Mouse (Mus musculus) layer of hippocampus, adult 2 months (tissue): ENCODE measurements around the gene Il1rl2. TPM values are rescaled to one million over a fixed set of nuclear protein-coding genes. Genes with fewer than 3 reads are reported as not detected.

Experiments
- DNase-seq, 2 experiments: peaks; one replicate each; pipeline ENCODE4 v3.0.0; 2022; ENCODE audit warnings: low spot score in 2 of 2
- H3K27ac ChIP-seq: fragments of 200-600 bp; 2 replicates; pipeline ENCODE4 v1.8.1; 2022
- H3K4me3 ChIP-seq: fragments of 200-600 bp; 2 replicates; pipeline ENCODE4 v1.8.1; 2022; ENCODE audit warnings: mild to moderate bottlenecking
- CTCF ChIP-seq: fragments of 200-600 bp; conservative IDR thresholded peaks from 2 replicates; pipeline ENCODE4 v1.8.1; 2022; ENCODE audit warnings: antibody characterized with exemption, mild to moderate bottlenecking, moderate library complexity
- total RNA-seq, 2 experiments: library from RNA; stranded (reverse); gene quantifications; 2 replicates each; pipeline ENCODE4 v1.2.3; 2021

The Il1rl2 gene
- total RNA-seq, 2 experiments from 2014 or later: 0.27 to 0.28 TPM

GRCm38 (mm10) chr1:40409882-40410281, 85.5 kb downstream of the Il1rl2 start:
- Histone ChIP-seq H3K27ac (no peak overlapping the region), H3K4me3 (no peak overlapping the region)
- TF ChIP-seq CTCF: no peak
- DNase-seq: no peak

GRCm38 (mm10) chr1:40413039-40413438, 88.6 kb downstream of the Il1rl2 start:
- TF ChIP-seq CTCF: no peak
- H3K27ac ChIP-seq: no peak overlapping the region
- DNase-seq: no peak
- H3K4me3 ChIP-seq: no peak overlapping the region

- no peak for DNase-seq
- TF ChIP-seq CTCF: no peak
- Histone ChIP-seq H3K27ac (no peak overlapping the region), H3K4me3 (no peak overlapping the region)
Observed at GRCm38 (mm10) chr1:40414276-40414675, 89.9 kb downstream of the Il1rl2 start.

- no peak overlapping the region for H3K4me3 ChIP-seq
- no peak overlapping the region for H3K27ac ChIP-seq
- TF ChIP-seq CTCF: no peak
- no peak for DNase-seq
Observed at GRCm38 (mm10) chr1:40414863-40415656, 90.7 kb downstream of the Il1rl2 start.

GRCm38 (mm10) chr1:40417034-40417433, 92.6 kb downstream of the Il1rl2 start:
- H3K27ac ChIP-seq: no peak overlapping the region
- no peak for DNase-seq
- no peak overlapping the region for H3K4me3 ChIP-seq
- no peak for TF ChIP-seq CTCF

Other genes with a start within 250 kb of the Il1rl2 start
- 10 to 100 TPM in 1 of 2 experiments, 1 to 10 TPM in 1; 8.9 to 11.2 TPM for gene Il1r1, start 99.5 kb upstream of the Il1rl2 start, total RNA-seq
- gene Il1rl1, start 105.0 kb downstream of the Il1rl2 start, total RNA-seq: under 1 TPM in 1 of 2 experiments, not detected in 1; 0.10 TPM
- gene Il18r1, start 140.9 kb downstream of the Il1rl2 start, total RNA-seq: not detected
- gene Il18rap, start 190.8 kb downstream of the Il1rl2 start, total RNA-seq: under 1 TPM; 0.07 to 0.20 TPM